Mouse (Mus musculus) lung, adult 2 months (tissue): ENCODE data around the gene Fmo1. TPM values are rescaled to one million over a fixed set of nuclear protein-coding genes. Genes with fewer than 3 reads are reported as not detected.
"Not testable (repeated sequence)": the region's sequence is repeated elsewhere in the genome, so short reads cannot be mapped to it uniquely, and the experiment has no call there.

Experiments
- DNase-seq: peaks from one replicate; pipeline ENCODE4 v3.0.0; 2022
- H3K4me1 ChIP-seq: fragments of 200-500 bp; 2 replicates; pipeline ENCODE4 v1.6.1; 2011; ENCODE audit warnings: low read length; ENCODE audit not compliant: control insufficient read depth, insufficient read depth
- H3K4me3 ChIP-seq: fragments of 200-500 bp; replicated peaks from 2 replicates; pipeline ENCODE3; 2011; ENCODE audit warnings: low read depth, mild to moderate bottlenecking, control low read depth, low read length; ENCODE audit errors: extremely low read depth
- CTCF ChIP-seq: fragments of 200-500 bp; IDR thresholded peaks from 2 replicates; pipeline ENCODE4 v1.5.1; 2011; ENCODE audit warnings: mild to moderate bottlenecking, low read length, control low read depth; ENCODE audit not compliant: insufficient read depth
- POLR2A ChIP-seq: fragments of 200-500 bp; IDR thresholded peaks from 2 replicates; pipeline ENCODE4 v1.6.1; 2011; ENCODE audit warnings: low read depth, mild to moderate bottlenecking, control low read depth, low read length, borderline replicate concordance; ENCODE audit errors: extremely low read depth
- WGBS: fragments of 180-500 bp; shearing (Covaris S2); methylation state at CpG from one replicate; pipeline ENCODE4 v1.1.7; 2018; 5-methylcytosine and 5-hydroxymethylcytosine counted together
- polyA plus RNA-seq: library from polyadenylated mRNA; depleted of rRNA; stranded (reverse); fragments of >200 nt; gene quantifications from 2 replicates; pipeline ENCODE4 v1.2.3, GENCODE M21; 2012; rRNA removed

The Fmo1 gene
- polyA plus RNA-seq, 1 experiment, result 219 TPM

- TF ChIP-seq CTCF, result no peak
- no peak for TF ChIP-seq POLR2A
- DNase-seq, result no peak
- Histone ChIP-seq H3K4me1 (no peaks in the 10 kb centered on the region; the same call in 1 of the 2 replicates), H3K4me3 (peak overlapping the region; percentile 25)
- WGBS, result 77% methylated on average over 9 of the region's 9 CpGs
Measured at GRCm38 (mm10) chr1:162813143-162813835, 53.1 kb downstream of the Fmo1 start.

GRCm38 (mm10) chr1:162808541-162808940 lies 57.9 kb downstream of the Fmo1 start:
- TF ChIP-seq CTCF, result no peak
- no peak for TF ChIP-seq POLR2A
- 92% methylated on average over 3 of the region's 3 CpGs for WGBS
- no peak for DNase-seq
- H3K4me1 ChIP-seq, result no peaks in the 10 kb centered on the region
- H3K4me3 ChIP-seq, result no peak overlapping the region

GRCm38 (mm10) chr1:162807441-162807840 lies 59.0 kb downstream of the Fmo1 start:
- Histone ChIP-seq H3K4me3 (no peak overlapping the region), H3K4me1 (no peaks in the 10 kb centered on the region)
- no peak for TF ChIP-seq POLR2A
- no peak for TF ChIP-seq CTCF
- 86% methylated on average over 5 of the region's 5 CpGs for WGBS
- no peak for DNase-seq

GRCm38 (mm10) chr1:162805011-162805410 lies 61.4 kb downstream of the Fmo1 start:
- no peaks in the 10 kb centered on the region for H3K4me1 ChIP-seq
- H3K4me3 ChIP-seq, result no peak overlapping the region
- TF ChIP-seq POLR2A (no peak), CTCF (peak; percentile 37; the same call in 1 of the 2 replicates)
- no peak for DNase-seq
- 63% methylated on average over 5 of the region's 5 CpGs for WGBS

GRCm38 (mm10) chr1:162796441-162796840 lies 70.0 kb downstream of the Fmo1 start:
- TF ChIP-seq CTCF (no peak), POLR2A (no peak)
- Histone ChIP-seq H3K4me1 (no peaks in the 10 kb centered on the region), H3K4me3 (no peak overlapping the region)
- no peak for DNase-seq

GRCm38 (mm10) chr1:162792306-162793044 lies 73.9 kb downstream of the Fmo1 start:
- DNase-seq, result no peak
- Histone ChIP-seq H3K4me1 (no peaks in the 10 kb centered on the region), H3K4me3 (no peak overlapping the region)
- TF ChIP-seq CTCF (no peak), POLR2A (no peak)
- 64% methylated on average over 7 of the region's 7 CpGs for WGBS

GRCm38 (mm10) chr1:162785222-162785621 lies 81.2 kb downstream of the Fmo1 start:
- 80% methylated on average over 4 of the region's 4 CpGs for WGBS
- Histone ChIP-seq H3K4me3 (no peak overlapping the region), H3K4me1 (no peaks in the 10 kb centered on the region)
- DNase-seq, result no peak
- no peak for TF ChIP-seq POLR2A
- no peak for TF ChIP-seq CTCF

GRCm38 (mm10) chr1:162783669-162784248 lies 82.7 kb downstream of the Fmo1 start:
- no peak for TF ChIP-seq CTCF
- TF ChIP-seq POLR2A, result no peak
- 86% methylated on average over 7 of the region's 7 CpGs for WGBS
- H3K4me3 ChIP-seq, result no peak overlapping the region
- no peaks in the 10 kb centered on the region for H3K4me1 ChIP-seq
- no peak for DNase-seq

- DNase-seq, H3K4me1 ChIP-seq, H3K4me3 ChIP-seq: not testable (repeated sequence)
- 93% methylated on average over 2 of the region's 2 CpGs for WGBS
Measured at GRCm38 (mm10) chr1:162781035-162781434, 85.4 kb downstream of the Fmo1 start.

Other genes with a start within 250 kb of the Fmo1 start
- gene Myoc, start 227.5 kb downstream of the Fmo1 start, polyA plus RNA-seq, result 0.29 and 1.3 TPM in 2 replicates
- not detected in 2 replicates for gene Myocos, start 208.4 kb downstream of the Fmo1 start, polyA plus RNA-seq
- gene Prrc2c, start 126.1 kb downstream of the Fmo1 start, polyA plus RNA-seq, result 32.5 and 33.5 TPM in 2 replicates
- gene Fmo4, start 52.6 kb downstream of the Fmo1 start, polyA plus RNA-seq, result 1.7 and 2.4 TPM in 2 replicates
- gene Fmo2, start 32.1 kb upstream of the Fmo1 start, polyA plus RNA-seq, result 147 and 240 TPM in 2 replicates
- 0.33 and 0.37 TPM in 2 replicates for gene Fmo6, start 70.9 kb upstream of the Fmo1 start, polyA plus RNA-seq
- gene Fmo3, start 117.9 kb upstream of the Fmo1 start, polyA plus RNA-seq, result 10.1 and 10.8 TPM in 2 replicates
- not detected in 2 replicates for gene Mroh9, start 219.1 kb upstream of the Fmo1 start, polyA plus RNA-seq